ENCODE assay signal across 19 mouse cellular contexts in the genomic region with DNA sequence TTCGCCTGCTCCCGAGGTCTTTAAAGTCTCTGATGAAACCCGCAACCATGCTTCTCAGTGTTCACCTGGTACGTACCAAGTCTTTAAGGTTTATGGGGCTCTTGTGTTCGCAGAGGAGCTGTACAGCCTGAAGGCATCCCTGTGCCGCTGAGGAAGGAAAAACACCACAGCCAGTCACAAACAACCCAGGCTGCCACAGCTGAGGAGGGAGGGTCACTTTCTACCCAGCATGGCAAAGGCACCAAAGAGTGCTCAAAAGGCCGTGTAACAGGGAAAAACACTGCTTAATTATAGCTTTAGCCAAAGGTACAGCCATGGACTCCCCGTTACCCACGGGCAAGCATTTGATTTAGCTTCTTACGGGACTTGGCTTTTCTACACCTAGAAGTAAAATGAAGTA. TPM values are rescaled to one million over a fixed set of nuclear protein-coding genes. Genes with fewer than 3 reads are reported as not detected.
"Had no signal": no experiment of that assay in that cellular context is flagged by ENCODE, and none has a peak within 500 bp of the region (broad histone marks: within the 10 kb centered on the region; RNA-seq: fewer than 3 reads in every experiment).

No protein-coding gene starts in this region.

- H3K9me3 ChIP-seq: megakaryocyte, embryonic 14.5 days; midbrain, embryonic 12.5 days; neural tube, embryonic 13.5 days had no signal

- H3K36me3 ChIP-seq: neural tube, embryonic 13.5 days had no signal

- H3K27ac ChIP-seq: liver, embryonic 14.5 days; midbrain, embryonic 12.5 days; neural tube, embryonic 13.5 days had no signal

- H3K27me3 ChIP-seq: megakaryocyte, embryonic 14.5 days; midbrain, embryonic 12.5 days; neural tube, embryonic 13.5 days had no signal

- H3K4me3 ChIP-seq: megakaryocyte, embryonic 14.5 days; midbrain, embryonic 12.5 days; neural tube, embryonic 13.5 days had no signal

- H3K4me2 ChIP-seq: midbrain, embryonic 12.5 days; neural tube, embryonic 13.5 days had no signal

- ATAC-seq: lung, postnatal 0 days; midbrain, embryonic 16.5 days had no signal

- H3K9ac ChIP-seq: liver, embryonic 14.5 days; midbrain, embryonic 12.5 days; neural tube, embryonic 13.5 days had no signal

- DNase-seq: kidney, adult 8-10 months; kidney, postnatal 25 days; layer of hippocampus, adult 9-11 months; layer of hippocampus, postnatal 36 days; lung, adult 18-20 months; lung, postnatal 36 days; thymus, adult 18-20 months; thymus, postnatal 14 days had no signal

RNA-seq across cellular contexts. Expression of a gene that starts 36.4 kb away (rescaled TPM):
- total RNA-seq: layer of hippocampus, adult 18-20 months; layer of hippocampus, postnatal 36 days; left cerebral cortex, adult 8-10 months; left cerebral cortex, postnatal 36 days; liver, adult 2 months had no signal
- polyA plus RNA-seq: kidney, embryonic 16.5 days; liver, adult 2 months; liver, embryonic 14.5 days; lung, postnatal 0 days; midbrain, embryonic 12.5 days; neural tube, embryonic 13.5 days had no signal
